Mouse (Mus musculus) intestine, embryonic 16.5 days (tissue): ENCODE data around the gene Snx9. TPM values are rescaled to one million over a fixed set of nuclear protein-coding genes. Genes with fewer than 3 reads are reported as not detected.
A peak's percentile ranks its signal among the peaks of the same experiment; 100 is the strongest.

Experiments used
- ATAC-seq: fragments of 200-750 bp; cut with Nextera tagmentation; 2 replicates; pipeline ENCODE4 v1.8.0; 2017; ENCODE audit warnings: moderate TSS enrichment, moderate library complexity
- H3K27ac ChIP-seq: fragments of 300-500 bp; sonication (generic); 2 replicates; pipeline ENCODE4 v1.5.1; 2014; ENCODE audit warnings: mild to moderate bottlenecking, low read length
- H3K27me3 ChIP-seq: fragments of 300-500 bp; sonication (generic); replicated peaks from 2 replicates; pipeline ENCODE4 v1.6.1; 2014; ENCODE audit warnings: low read length, control low read depth, mixed read lengths; ENCODE audit not compliant: control insufficient read depth, insufficient read depth
- H3K36me3 ChIP-seq: fragments of 300-500 bp; sonication (generic); 2 replicates; pipeline ENCODE4 v1.6.1; 2014; ENCODE audit warnings: low read length, control low read depth; ENCODE audit not compliant: control insufficient read depth, insufficient read depth
- H3K4me1 ChIP-seq: fragments of 300-500 bp; sonication (generic); 2 replicates; pipeline ENCODE4 v1.6.1; 2014; ENCODE audit warnings: low read length, control low read depth, mixed read lengths; ENCODE audit not compliant: control insufficient read depth, insufficient read depth
- H3K4me2 ChIP-seq: fragments of 300-500 bp; sonication (generic); 2 replicates; pipeline ENCODE4 v1.6.1; 2014; ENCODE audit warnings: low read depth, low read length, control low read depth
- H3K4me3 ChIP-seq: fragments of 300-500 bp; sonication (generic); 2 replicates; pipeline ENCODE4 v1.5.1; 2014; ENCODE audit warnings: mild to moderate bottlenecking, low read length
- H3K9ac ChIP-seq: fragments of 300-500 bp; sonication (generic); 2 replicates; pipeline ENCODE4 v1.6.1; 2014; ENCODE audit warnings: low read depth, low read length
- H3K9me3 ChIP-seq: fragments of 300-500 bp; sonication (generic); 2 replicates; pipeline ENCODE4 v1.6.1; 2016; ENCODE audit warnings: low read length, control low read depth; ENCODE audit not compliant: control insufficient read depth
- WGBS: fragments of 180-500 bp; shearing (Covaris S2); extraction: QIAGEN DNeasy Blood & Tissue Kit; methylation state at CpG from one replicate; pipeline ENCODE4 v1.1.7; 2014; 5-methylcytosine and 5-hydroxymethylcytosine counted together
- polyA plus RNA-seq: library from polyadenylated mRNA; unstranded; fragments of >200 nt; fragmentation: Nextera tagmentation; extraction: Ambion mirVana; gene quantifications from 2 replicates; pipeline ENCODE4 v1.2.1, GENCODE M21; 2015

Snx9 gene
- polyA plus RNA-seq, 1 experiment from 2014 or later: 52.6 TPM

DNA sequence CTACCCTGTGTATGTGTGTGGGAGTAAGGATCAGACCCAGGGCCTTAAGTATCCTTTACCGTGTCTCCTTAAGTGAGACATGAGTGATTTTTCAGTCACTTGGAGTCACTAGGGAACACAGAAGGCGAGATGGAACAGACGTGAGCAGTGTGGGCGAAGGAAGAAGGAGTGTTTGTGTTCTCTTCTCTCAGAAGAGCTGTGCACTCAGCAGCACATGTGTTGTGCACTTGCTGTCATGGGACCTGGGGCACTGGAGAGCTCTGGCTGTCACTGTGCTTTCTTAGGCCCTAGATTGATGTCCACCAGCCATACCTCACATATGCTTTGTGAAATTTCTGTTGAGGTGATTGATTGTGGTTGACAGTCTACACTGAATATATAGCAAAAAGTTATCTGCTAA is 37.7 kb downstream of the Snx9 start:
- Histone ChIP-seq H3K9me3 (no peaks in the 10 kb centered on the region), H3K4me1 (peaks cover 10% of the 10 kb centered on the region; the same call in 1 of the 2 replicates), H3K4me2 (no peak overlapping the region), H3K36me3 (no peaks in the 10 kb centered on the region), H3K4me3 (no peak overlapping the region), H3K27ac (no peak overlapping the region), H3K27me3 (no peaks in the 10 kb centered on the region), H3K9ac (no peak overlapping the region)
- ATAC-seq: no peak
- WGBS: 85% methylated on average over 4 of the region's 4 CpGs

DNA sequence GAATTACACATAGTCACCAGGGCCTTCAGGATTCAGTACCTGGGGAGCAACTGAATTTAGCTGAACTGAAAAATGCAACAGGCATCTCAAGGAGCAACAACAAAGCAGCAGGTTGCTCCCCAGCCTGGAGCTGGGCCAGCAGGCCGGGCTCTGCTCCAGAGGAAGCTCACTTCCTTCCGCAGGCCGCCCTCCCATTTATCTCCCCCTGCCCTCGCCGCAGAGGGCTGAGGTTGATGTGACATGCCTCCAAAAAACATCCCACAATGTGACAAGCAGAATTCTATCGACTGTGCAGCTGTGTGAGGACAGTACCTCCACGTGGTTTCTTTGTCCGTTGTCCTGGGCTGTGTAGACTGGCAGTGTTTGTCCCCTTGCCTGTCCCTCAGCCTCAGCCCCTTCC is 44.3 kb downstream of the Snx9 start:
- Histone ChIP-seq H3K4me2 (no peak overlapping the region), H3K9me3 (no peaks in the 10 kb centered on the region), H3K4me3 (no peak overlapping the region), H3K4me1 (peaks cover 22% of the 10 kb centered on the region; the same call in 1 of the 2 replicates), H3K9ac (no peak overlapping the region), H3K27ac (peak overlapping the region; percentile 16), H3K36me3 (no peaks in the 10 kb centered on the region; the same call in 1 of the 2 replicates), H3K27me3 (no peaks in the 10 kb centered on the region)
- 0 out of 2 replicates have a peak, but pooled peaks have one; percentile 16 for ATAC-seq
- 46% methylated on average over 8 of the region's 8 CpGs for WGBS

DNA sequence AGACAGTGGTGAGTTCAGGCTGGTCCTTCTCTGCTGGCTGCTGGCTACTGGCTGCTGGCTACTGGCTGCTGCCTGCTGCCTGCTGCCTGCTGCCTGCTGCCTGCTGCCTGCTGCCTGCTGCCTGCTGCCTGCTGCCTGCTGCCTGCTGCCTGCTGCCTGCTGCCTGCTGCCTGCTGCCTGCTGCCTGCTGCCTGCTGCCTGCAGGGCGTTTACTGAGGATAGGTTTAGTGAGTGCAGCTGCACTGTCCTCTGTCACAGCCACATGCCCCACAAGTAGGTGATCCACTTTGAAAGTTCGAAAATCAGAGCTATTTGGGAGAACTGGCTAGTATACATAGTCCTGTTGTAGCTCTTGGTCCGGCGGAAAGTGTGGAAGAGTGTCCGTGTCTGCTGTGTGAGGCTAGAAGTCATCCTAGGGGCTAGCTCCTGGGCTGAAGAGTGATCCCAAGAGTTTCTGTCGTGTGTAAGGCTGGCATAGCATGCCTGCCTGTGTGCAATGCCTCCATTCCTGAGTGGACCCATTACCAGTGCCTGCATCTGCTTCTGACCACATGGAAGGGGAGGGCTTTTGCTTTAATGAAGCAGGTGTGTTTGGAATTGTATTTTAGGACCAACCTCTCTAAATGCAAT is 45.2 kb downstream of the Snx9 start:
- Histone ChIP-seq H3K27ac (0 out of 2 replicates have a peak overlapping the region, but pooled peaks have one; percentile 27), H3K4me1 (peaks cover 22% of the 10 kb centered on the region; the same call in 1 of the 2 replicates), H3K36me3 (no peaks in the 10 kb centered on the region; the same call in 1 of the 2 replicates), H3K4me2 (no peak overlapping the region), H3K27me3 (no peaks in the 10 kb centered on the region), H3K9me3 (no peaks in the 10 kb centered on the region), H3K4me3 (no peak overlapping the region), H3K9ac (no peak overlapping the region)
- 75% methylated on average over 6 of the region's 6 CpGs for WGBS
- ATAC-seq: no peak

DNA sequence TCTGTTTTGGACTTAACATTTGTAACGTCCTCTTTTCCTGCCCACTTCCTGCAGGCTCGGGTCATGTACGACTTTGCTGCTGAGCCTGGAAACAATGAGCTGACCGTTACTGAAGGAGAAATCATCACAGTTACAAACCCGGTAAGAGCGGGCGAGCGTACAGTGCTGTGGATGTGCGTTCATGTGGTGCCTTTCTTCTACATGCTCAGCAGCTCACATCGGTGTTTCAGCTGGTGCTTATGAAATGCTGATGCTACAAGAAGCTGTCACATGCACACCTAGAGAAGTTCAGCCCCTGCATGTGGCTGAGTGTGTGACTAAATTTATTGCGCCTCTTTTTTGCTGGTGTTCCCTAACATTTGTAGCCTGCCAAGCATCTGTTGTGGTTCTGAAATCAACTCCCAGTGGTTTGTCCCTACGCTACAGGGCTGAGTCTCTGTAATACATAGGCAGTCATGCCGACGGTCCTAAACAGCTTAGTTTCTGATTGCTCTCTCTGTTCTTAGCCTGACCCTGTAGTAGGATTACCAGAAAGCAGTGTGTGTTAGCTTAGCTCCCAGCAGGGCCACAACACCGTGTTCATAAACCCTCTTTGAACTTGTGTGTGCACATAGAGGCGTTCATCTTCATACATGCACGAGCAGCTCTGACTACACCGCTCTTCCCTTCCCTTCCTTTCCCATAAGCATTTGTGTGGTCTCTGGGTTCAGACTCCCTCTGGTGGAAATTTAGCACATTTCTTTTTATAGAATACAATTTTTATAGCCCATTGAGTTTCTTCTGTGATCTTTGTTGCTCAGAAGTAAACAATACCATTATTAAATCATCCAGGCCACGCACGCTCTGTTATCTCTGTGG is 46.0 kb downstream of the Snx9 start:
- no peak overlapping the region for H3K4me3 ChIP-seq
- no peak overlapping the region; the same call in 1 of the 2 replicates for H3K9ac ChIP-seq
- ATAC-seq: no peak
- 62% methylated on average over 20 of the region's 20 CpGs for WGBS
- no peaks in the 10 kb centered on the region; the same call in 1 of the 2 replicates for H3K36me3 ChIP-seq
- H3K4me2 ChIP-seq: peak overlapping the region; percentile 12; the same call in 1 of the 2 replicates
- H3K9me3 ChIP-seq: no peaks in the 10 kb centered on the region
- peaks cover 22% of the 10 kb centered on the region; the same call in 1 of the 2 replicates for H3K4me1 ChIP-seq
- H3K27me3 ChIP-seq: no peaks in the 10 kb centered on the region
- H3K27ac ChIP-seq: peak overlapping the region; percentile 45; the same call in 1 of the 2 replicates

DNA sequence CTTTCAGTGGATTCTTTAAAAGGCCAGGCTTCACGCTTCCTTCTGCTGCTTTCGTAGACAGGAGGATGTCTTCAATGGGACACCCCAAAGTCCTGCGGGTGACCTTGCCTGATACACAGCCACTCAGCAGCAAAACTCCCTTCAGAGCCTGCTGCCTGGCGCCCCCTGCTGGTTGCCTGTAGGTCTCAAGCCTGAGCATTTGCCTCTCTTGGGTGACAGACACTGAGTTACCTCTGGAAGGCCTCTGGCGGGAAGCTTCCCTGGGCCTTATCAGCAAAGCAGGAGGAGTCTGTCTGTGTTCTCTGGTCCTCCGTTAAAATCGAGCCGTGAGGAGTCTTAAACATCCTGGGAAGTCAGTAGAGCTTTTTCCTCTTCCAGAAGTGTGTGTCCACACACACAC is 49.3 kb downstream of the Snx9 start:
- 0 out of 2 replicates have a peak, but pooled peaks have one; percentile 3 for ATAC-seq
- no peaks in the 10 kb centered on the region; the same call in 1 of the 2 replicates for H3K36me3 ChIP-seq

DNA sequence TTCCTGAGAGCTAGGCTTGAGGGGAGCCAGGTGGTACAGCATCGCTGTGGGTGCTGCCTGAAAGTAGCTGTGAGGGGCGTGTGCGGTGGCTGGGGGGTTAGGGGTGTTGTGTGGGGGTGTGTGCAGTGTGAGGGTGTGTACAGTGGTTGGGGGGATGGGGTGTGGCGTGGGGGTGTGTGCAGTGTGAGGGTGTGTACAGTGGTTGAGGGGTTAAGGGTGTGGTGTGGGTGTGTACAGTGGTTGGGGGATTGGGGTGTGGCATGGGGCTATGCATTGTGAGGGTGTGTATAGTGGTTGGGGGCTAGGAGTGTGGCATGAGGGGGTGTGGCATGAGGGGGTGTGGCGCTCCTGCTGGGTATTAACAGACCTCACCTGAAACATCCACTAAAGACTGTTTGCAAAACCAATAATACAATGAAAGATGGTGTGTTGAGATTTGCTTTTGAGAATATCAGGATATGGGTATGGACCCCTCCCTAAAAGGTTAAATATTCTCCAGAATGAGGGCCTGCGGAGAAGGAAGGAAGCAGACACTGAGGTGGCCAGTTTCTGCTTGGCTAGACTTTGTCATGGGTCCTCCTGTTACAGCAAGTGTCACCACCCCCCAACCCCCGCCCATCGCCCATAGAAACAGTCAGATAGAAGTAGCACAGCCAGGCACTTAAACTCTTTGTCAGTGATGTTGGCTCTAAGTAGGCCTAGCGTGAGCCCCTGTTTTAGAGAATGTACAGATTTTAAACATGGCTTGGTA is 51.0 kb downstream of the Snx9 start:
- H3K9me3 ChIP-seq: no peaks in the 10 kb centered on the region
- H3K27me3 ChIP-seq: no peaks in the 10 kb centered on the region
- peak overlapping the region; percentile 43 for H3K4me2 ChIP-seq
- H3K36me3 ChIP-seq: no peaks in the 10 kb centered on the region; the same call in 1 of the 2 replicates
- H3K9ac ChIP-seq: no peak overlapping the region
- no peak overlapping the region for H3K4me3 ChIP-seq
- H3K4me1 ChIP-seq: peaks cover 21% of the 10 kb centered on the region
- peak; percentile 60 for ATAC-seq
- peak overlapping the region; percentile 95 for H3K27ac ChIP-seq
- 63% methylated on average over 9 of the region's 9 CpGs for whole genome bisulfite sequencing

More for the DNA sequence above, 49.3 kb downstream of the Snx9 start:
- no peak overlapping the region for H3K4me2 ChIP-seq
- no peaks in the 10 kb centered on the region for H3K27me3 ChIP-seq
- 26% methylated on average over 8 of the region's 8 CpGs for WGBS
- peaks cover 25% of the 10 kb centered on the region for H3K4me1 ChIP-seq
- H3K9me3 ChIP-seq: no peaks in the 10 kb centered on the region
- H3K4me3 ChIP-seq: no peak overlapping the region
- H3K27ac ChIP-seq: no peak overlapping the region
- H3K9ac ChIP-seq: no peak overlapping the region

DNA sequence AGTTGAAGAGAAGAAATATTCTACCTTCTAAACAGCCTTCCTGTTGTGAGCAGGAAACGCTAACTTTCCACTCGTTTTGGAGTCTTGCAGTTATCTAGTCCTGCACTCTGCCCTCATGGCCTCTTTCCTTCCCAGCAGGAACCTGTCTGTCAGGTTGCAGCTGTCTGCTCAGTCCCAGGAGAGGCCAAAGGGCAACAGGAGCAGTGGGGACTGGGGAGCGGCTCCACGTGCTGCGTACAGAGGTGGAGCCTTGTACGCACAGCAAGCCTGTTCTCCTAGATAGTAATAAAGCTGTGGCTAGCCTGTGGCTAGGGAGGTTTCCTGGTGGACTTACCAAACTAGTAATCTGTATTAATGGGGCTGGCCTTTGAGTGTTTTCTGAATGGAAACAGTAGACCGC is 52.0 kb downstream of the Snx9 start:
- Histone ChIP-seq H3K27ac (peak overlapping the region; percentile 95), H3K4me2 (peak overlapping the region; percentile 43), H3K4me1 (peaks cover 17% of the 10 kb centered on the region), H3K9ac (0 out of 2 replicates have a peak overlapping the region, but pooled peaks have one; percentile 20), H3K27me3 (no peaks in the 10 kb centered on the region), H3K9me3 (no peaks in the 10 kb centered on the region), H3K4me3 (no peak overlapping the region), H3K36me3 (no peaks in the 10 kb centered on the region; the same call in 1 of the 2 replicates)
- peak; percentile 92 for ATAC-seq
- 22% methylated on average over 7 of the region's 7 CpGs for WGBS

DNA sequence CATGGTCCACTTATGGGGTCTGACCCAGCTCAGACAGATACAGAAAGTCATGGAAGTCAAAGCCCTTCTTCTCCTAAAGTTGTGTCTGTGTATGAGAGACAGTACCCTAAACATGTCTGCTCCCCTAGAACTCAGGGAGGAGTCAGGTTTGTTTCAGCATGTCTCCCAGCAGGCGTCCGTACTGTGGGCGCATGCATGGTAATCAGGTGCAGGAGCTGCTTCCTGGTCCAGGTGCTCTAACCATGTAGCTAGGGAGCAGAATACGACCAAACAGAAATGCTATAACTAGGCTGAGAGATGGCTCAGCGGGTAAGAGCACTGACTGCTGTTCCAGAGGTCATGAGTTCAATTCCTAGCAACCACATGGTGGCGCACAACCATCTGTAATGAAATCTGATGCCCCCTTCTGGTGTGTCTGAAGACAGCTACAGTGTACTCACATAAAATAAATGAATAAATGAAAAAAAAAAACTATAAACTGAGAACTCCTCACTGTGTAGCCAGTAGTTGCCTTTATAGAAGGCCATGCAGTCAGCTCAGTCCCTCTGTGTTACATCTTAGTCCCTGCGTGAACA is 52.5 kb downstream of the Snx9 start:
- Histone ChIP-seq H3K4me1 (peaks cover 17% of the 10 kb centered on the region), H3K4me2 (no peak overlapping the region)

More for the DNA sequence above, 52.5 kb downstream of the Snx9 start:
- H3K9me3 ChIP-seq: no peaks in the 10 kb centered on the region
- H3K27ac ChIP-seq: peak overlapping the region; percentile 95
- no peaks in the 10 kb centered on the region; the same call in 1 of the 2 replicates for H3K36me3 ChIP-seq
- H3K4me3 ChIP-seq: no peak overlapping the region
- peak; percentile 60 for ATAC-seq
- WGBS: 62% methylated on average over 7 of the region's 7 CpGs
- H3K9ac ChIP-seq: 0 out of 2 replicates have a peak overlapping the region, but pooled peaks have one; percentile 4
- H3K27me3 ChIP-seq: no peaks in the 10 kb centered on the region
